ENCODE assay signal across 15 mouse cellular contexts in the genomic region with DNA sequence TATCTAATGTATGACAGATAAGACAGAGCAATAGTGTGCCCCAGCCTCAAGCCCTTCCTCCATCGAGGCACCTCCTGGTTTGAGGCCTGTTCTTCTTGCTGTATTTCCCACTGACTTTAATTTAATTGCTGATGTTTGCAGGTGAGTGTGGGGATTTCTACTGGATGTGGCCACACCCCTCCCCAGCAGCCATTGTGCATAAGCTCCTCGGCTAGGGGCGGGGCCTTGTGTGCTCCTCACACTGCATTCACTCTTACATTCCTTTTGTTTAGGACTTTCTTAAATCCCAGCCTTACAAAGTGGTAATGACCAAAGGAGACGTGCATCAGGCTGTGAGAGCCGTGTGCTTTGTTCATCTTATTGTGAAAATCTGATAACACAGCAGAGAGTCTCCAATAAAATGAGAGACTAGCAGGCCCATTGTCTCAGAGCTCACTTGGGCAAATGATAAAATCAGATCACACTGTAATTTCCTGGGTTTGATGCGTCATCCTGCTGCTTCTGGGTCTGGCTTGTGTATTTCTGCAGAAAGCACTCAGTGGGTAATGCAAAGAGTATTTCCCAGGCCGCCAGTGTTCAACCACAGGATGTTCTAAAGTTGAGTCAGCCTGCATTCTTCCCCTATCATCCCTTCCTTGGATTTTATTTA. TPM values are rescaled to one million over a fixed set of nuclear protein-coding genes. Genes with fewer than 3 reads are reported as not detected.
DNase-seq lines count a peak whose midpoint lies in the region; ATAC-seq lines count a peak whose summit lies in the region.
"Had no signal": no experiment of that assay in that cellular context is flagged by ENCODE, and none has a peak within 500 bp of the region (broad histone marks: within the 10 kb centered on the region; RNA-seq: fewer than 3 reads in every experiment).

No protein-coding gene starts in this region.

- ATAC-seq in heart, embryonic 13.5 days (ENCODE audit: extremely low read depth, insufficient number of reproducible peaks, low FRiP score, low TSS enrichment), result no peak
- no peak for ATAC-seq in heart, embryonic 11.5 days (replicated peaks; ENCODE audit: insufficient number of reproducible peaks, low FRiP score, low TSS enrichment)
- no peak for ATAC-seq in heart, embryonic 16.5 days (replicated peaks; ENCODE audit: extremely low read depth, insufficient read depth, low FRiP score)
- ATAC-seq in hindbrain, embryonic 16.5 days, result no peak

- no peak overlapping the region for H3K9ac ChIP-seq in heart, embryonic 13.5 days
- H3K9ac ChIP-seq in heart, embryonic 11.5 days (ENCODE audit: low read depth, low read length), result no peak overlapping the region
- no peak overlapping the region for H3K9ac ChIP-seq in heart, embryonic 16.5 days (ENCODE audit: low read length)
- no peak overlapping the region for H3K9ac ChIP-seq in hindbrain, embryonic 16.5 days (ENCODE audit: low read depth, low read length)
- H3K9ac ChIP-seq: hindbrain, embryonic 15.5 days; stomach, embryonic 15.5 days had no signal

- 69% methylated on average over 7 of the region's 7 CpGs for WGBS in heart, embryonic 13.5 days
- 75% methylated on average over 7 of the region's 7 CpGs for WGBS in heart, embryonic 11.5 days (ENCODE audit: insufficient replicate concordance)
- 69% methylated on average over 7 of the region's 7 CpGs for WGBS in heart, embryonic 16.5 days
- 60% methylated on average over 7 of the region's 7 CpGs for WGBS in hindbrain, embryonic 16.5 days

- H3K9me3 ChIP-seq in heart, embryonic 13.5 days, result no peaks in the 10 kb centered on the region
- H3K9me3 ChIP-seq in heart, embryonic 11.5 days (replicated peaks; ENCODE audit: control insufficient read depth, low read length), result no peaks in the 10 kb centered on the region
- H3K9me3 ChIP-seq in heart, embryonic 16.5 days (replicated peaks; ENCODE audit: control insufficient read depth, low read length), result no peaks in the 10 kb centered on the region
- no peaks in the 10 kb centered on the region for H3K9me3 ChIP-seq in hindbrain, embryonic 16.5 days (ENCODE audit: control insufficient read depth, low read length)
- H3K9me3 ChIP-seq: hindbrain, embryonic 15.5 days; stomach, embryonic 15.5 days had no signal

- no peak overlapping the region for H3K4me2 ChIP-seq in heart, embryonic 13.5 days
- no peak overlapping the region for H3K4me2 ChIP-seq in heart, embryonic 11.5 days
- H3K4me2 ChIP-seq in heart, embryonic 16.5 days (ENCODE audit: low read depth, low read length), result no peak overlapping the region
- no peak overlapping the region for H3K4me2 ChIP-seq in hindbrain, embryonic 16.5 days (ENCODE audit: low read length)
- H3K4me2 ChIP-seq: hindbrain, embryonic 15.5 days; stomach, embryonic 15.5 days had no signal

- no peak overlapping the region for H3K4me3 ChIP-seq in heart, embryonic 13.5 days
- no peak overlapping the region for H3K4me3 ChIP-seq in heart, embryonic 11.5 days (ENCODE audit: low read depth, low read length)
- no peak overlapping the region for H3K4me3 ChIP-seq in heart, embryonic 16.5 days (ENCODE audit: low read length)
- H3K4me3 ChIP-seq in hindbrain, embryonic 16.5 days (ENCODE audit: low read length), result no peak overlapping the region
- H3K4me3 ChIP-seq: hindbrain, embryonic 15.5 days; stomach, embryonic 15.5 days had no signal

- peaks cover 15% of the 10 kb centered on the region for H3K36me3 ChIP-seq in heart, embryonic 13.5 days
- no peaks in the 10 kb centered on the region for H3K36me3 ChIP-seq in heart, embryonic 11.5 days (ENCODE audit: control insufficient read depth, insufficient read depth, low read length)
- no peaks in the 10 kb centered on the region; the same call in 1 of the 2 replicates for H3K36me3 ChIP-seq in heart, embryonic 16.5 days (ENCODE audit: control insufficient read depth, insufficient read depth)
- H3K36me3 ChIP-seq in hindbrain, embryonic 16.5 days (ENCODE audit: control insufficient read depth, insufficient read depth, low read length), result no peaks in the 10 kb centered on the region
- H3K36me3 ChIP-seq: hindbrain, embryonic 15.5 days; stomach, embryonic 15.5 days had no signal

- no peaks in the 10 kb centered on the region for H3K27me3 ChIP-seq in heart, embryonic 13.5 days (replicated peaks)
- H3K27me3 ChIP-seq in heart, embryonic 11.5 days (ENCODE audit: control insufficient read depth, insufficient read depth, low read length), result no peaks in the 10 kb centered on the region
- H3K27me3 ChIP-seq in heart, embryonic 16.5 days (ENCODE audit: control insufficient read depth, insufficient read depth, low read length), result no peaks in the 10 kb centered on the region
- H3K27me3 ChIP-seq in hindbrain, embryonic 16.5 days (replicated peaks; ENCODE audit: control insufficient read depth, insufficient read depth, low read length), result no peaks in the 10 kb centered on the region
- H3K27me3 ChIP-seq: hindbrain, embryonic 15.5 days; stomach, embryonic 15.5 days had no signal

- H3K27ac ChIP-seq in heart, embryonic 13.5 days (replicated peaks), result peak overlapping the region; percentile 51
- H3K27ac ChIP-seq in heart, embryonic 11.5 days (ENCODE audit: low read depth, low read length), result no peak overlapping the region; the same call in 1 of the 2 replicates
- H3K27ac ChIP-seq in heart, embryonic 16.5 days (ENCODE audit: low read length), result peak overlapping the region; percentile 62
- H3K27ac ChIP-seq in hindbrain, embryonic 16.5 days (ENCODE audit: low read depth, low read length), result no peak overlapping the region
- H3K27ac ChIP-seq: hindbrain, embryonic 15.5 days; stomach, embryonic 15.5 days had no signal

- H3K4me1 ChIP-seq in heart, embryonic 13.5 days, result peaks cover 5% of the 10 kb centered on the region; the same call in 1 of the 2 replicates
- H3K4me1 ChIP-seq in heart, embryonic 11.5 days (ENCODE audit: control insufficient read depth, insufficient read depth, low read length), result no peaks in the 10 kb centered on the region
- H3K4me1 ChIP-seq in heart, embryonic 16.5 days (ENCODE audit: control insufficient read depth, insufficient read depth, low read length), result no peaks in the 10 kb centered on the region
- H3K4me1 ChIP-seq in hindbrain, embryonic 16.5 days (ENCODE audit: control insufficient read depth, insufficient read depth, low read depth, low read length), result peaks cover 6% of the 10 kb centered on the region; the same call in 1 of the 2 replicates
- H3K4me1 ChIP-seq: hindbrain, embryonic 15.5 days; stomach, embryonic 15.5 days had no signal

- peak; percentile 93 for DNase-seq in 416B (ENCODE audit: low read depth)
- DNase-seq in Muller cell, postnatal 12 days (ENCODE audit: inconsistent ontology term), result peak; percentile 79
- no peak for DNase-seq in embryo, embryonic 9.5 days (ENCODE audit: extremely low spot score)
- DNase-seq in embryo, embryonic 11 days, result no peak
- DNase-seq: adrenal gland, adult 8-10 months; gastrocnemius, postnatal 14 days; kidney, postnatal 14 days; left cerebral cortex, postnatal 4 days; right cerebral cortex, postnatal 14 days had no signal

RNA-seq across cellular contexts. Expression of a gene that starts 40.1 kb away (rescaled TPM):
- polyA plus RNA-seq in heart, embryonic 13.5 days (2015; fragmentation: Nextera tagmentation; extraction: Ambion mirVana), result 69.5 and 74.7 TPM in 2 replicates
- polyA plus RNA-seq in heart, embryonic 11.5 days (2014; fragmentation: Nextera tagmentation; extraction: Ambion mirVana), result 73.1 and 86.4 TPM in 2 replicates
- 96.5 and 97.0 TPM in 2 replicates for polyA plus RNA-seq in heart, embryonic 16.5 days (2015; fragmentation: Nextera tagmentation; extraction: Ambion mirVana)
- 46.8 and 47.6 TPM in 2 replicates for polyA plus RNA-seq in hindbrain, embryonic 16.5 days (2015; fragmentation: Nextera tagmentation; extraction: Ambion mirVana)

RNA-seq across cellular contexts. Expression of a gene that starts 40.2 kb away (rescaled TPM):
- polyA plus RNA-seq in heart, embryonic 13.5 days (2015; fragmentation: Nextera tagmentation; extraction: Ambion mirVana), result 55.3 and 57.8 TPM in 2 replicates
- 57.0 and 59.6 TPM in 2 replicates for polyA plus RNA-seq in heart, embryonic 11.5 days (2014; fragmentation: Nextera tagmentation; extraction: Ambion mirVana)
- polyA plus RNA-seq in heart, embryonic 16.5 days (2015; fragmentation: Nextera tagmentation; extraction: Ambion mirVana), result 78.8 and 79.2 TPM in 2 replicates
- 53.6 and 59.4 TPM in 2 replicates for polyA plus RNA-seq in hindbrain, embryonic 16.5 days (2015; fragmentation: Nextera tagmentation; extraction: Ambion mirVana)

Comparison
In these comparisons a context has a peak if more than half of its experiments do, and no peak if none do; other contexts are left out.
1. H3K27ac ChIP-seq: peak in heart, embryonic 13.5 days (single experiment) and heart, embryonic 16.5 days (single experiment); none in heart, embryonic 11.5 days (single experiment) and hindbrain, embryonic 16.5 days (single experiment).
2. DNase-seq: peak in 416B (single experiment) and Muller cell, postnatal 12 days (single experiment); none in embryo, embryonic 9.5 days (single experiment) and embryo, embryonic 11 days (single experiment).